Mouse (Mus musculus) forelimb bud, embryonic 11.5 days (tissue): ENCODE results near the gene Arhgef18.

ENCODE experiments used
- DNase-seq: peaks from one replicate; pipeline ENCODE4 v3.0.0-alpha.2; 2012; ENCODE audit warnings: low read depth, low spot score

The Arhgef18 gene

GRCm38 (mm10) chr8:3392771-3393710 is at the start of gene Arhgef18:
TSS of gene Arhgef18 (plus strand) at chr8:3393006.
- peak; percentile 84 for DNase-seq

GRCm38 (mm10) chr8:3345337-3345736 is 47.5 kb upstream of the Arhgef18 start:
- no peak for DNase-seq

DNA sequence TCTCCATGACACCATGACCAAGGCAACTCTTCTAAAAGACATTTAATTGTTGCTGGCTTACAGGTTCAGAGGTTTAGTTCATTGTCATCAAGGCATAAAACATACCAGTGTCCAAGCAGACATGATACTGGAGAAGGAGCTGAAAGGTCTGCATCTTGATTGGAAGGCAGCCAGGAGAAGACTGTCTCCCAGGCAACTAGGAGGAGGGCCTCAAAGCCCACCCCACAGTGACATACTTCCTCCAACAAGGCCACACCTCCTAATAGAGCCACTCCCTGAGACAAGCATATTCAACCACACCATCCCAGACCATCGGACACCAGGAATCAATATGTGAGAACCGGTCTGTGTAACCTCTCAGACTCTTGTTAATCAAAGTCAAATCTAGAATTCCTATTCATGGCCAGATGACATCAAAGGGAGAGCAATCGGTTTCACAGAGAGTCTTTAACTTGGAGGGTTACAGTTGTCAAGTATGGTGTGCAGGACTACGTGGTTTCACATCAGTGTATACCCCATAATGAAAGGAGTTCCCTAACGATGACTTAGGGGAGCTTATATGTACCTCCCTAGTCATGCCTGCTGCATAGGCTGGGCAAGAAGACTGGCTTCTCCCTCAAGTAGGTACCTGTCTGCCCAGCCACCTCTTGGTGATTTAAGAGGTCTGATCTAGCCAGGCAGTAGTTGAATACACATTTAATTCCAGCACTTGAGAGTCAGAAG is 46.0 kb upstream of the Arhgef18 start:
- DNase-seq: no peak

DNA sequence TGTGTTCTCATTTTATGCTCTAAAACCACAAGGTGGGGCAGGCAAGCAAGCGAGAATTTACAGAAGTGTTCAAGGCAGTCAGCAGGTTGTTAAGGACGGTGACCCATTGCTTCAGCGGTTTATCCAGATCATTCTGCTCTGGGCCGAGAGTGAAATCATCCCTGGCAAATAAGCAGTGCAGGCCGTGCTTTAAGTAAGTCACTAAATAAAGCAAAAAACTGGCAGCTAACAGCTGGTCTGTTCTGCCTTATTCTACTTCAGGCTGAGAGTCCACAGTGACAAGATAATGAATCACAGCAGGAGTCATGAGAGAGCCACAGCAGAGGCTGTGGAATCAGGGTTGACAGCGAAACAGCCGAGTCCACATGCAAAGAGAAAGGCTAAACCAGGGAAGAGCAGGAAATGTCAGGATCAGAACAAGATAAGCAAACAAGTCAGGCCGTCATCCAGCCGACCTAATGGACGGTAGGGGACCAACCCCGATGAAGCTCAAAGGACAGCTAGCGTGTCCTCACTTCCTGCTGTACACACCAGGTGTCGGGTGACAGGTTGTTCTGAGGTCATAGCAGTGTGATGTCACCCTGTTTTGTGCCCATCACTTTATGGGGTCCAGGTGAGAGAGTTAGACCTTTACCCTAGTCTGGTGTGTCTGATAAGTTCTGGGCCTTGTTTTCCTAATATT is 44.5 kb upstream of the Arhgef18 start:
- DNase-seq: no peak

- DNase-seq: no peak
Observed at GRCm38 (mm10) chr8:3350747-3351146, 42.1 kb upstream of the Arhgef18 start.

DNA sequence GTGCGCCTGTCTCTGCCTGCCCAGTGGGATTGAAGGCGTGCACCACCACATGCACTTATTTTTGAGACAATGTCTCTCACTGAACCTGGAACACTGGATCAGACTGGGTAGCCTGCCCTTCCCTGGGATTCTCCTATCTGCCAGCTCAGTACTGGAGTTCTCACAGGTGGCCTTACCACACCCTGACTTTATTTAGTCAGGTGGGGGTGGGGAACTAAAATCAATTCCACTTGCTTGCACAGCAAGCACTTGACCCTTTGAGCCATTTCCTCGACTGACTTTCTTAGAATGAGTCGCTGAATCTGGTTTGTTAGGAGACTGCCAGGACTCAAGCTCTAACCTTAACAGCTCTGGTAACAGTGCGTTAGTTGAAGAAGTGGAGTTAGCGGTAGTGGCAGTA is 40.1 kb upstream of the Arhgef18 start:
- no peak for DNase-seq

- no peak for DNase-seq
Observed at GRCm38 (mm10) chr8:3353189-3353810, 39.5 kb upstream of the Arhgef18 start, which contains the start of gene A430078G23Rik. TSS of gene A430078G23Rik (plus strand) at chr8:3353415.

- DNase-seq: no peak
Observed at GRCm38 (mm10) chr8:3353811-3354442, 38.9 kb upstream of the Arhgef18 start.

- DNase-seq: no peak
Observed at GRCm38 (mm10) chr8:3354443-3354812, 38.4 kb upstream of the Arhgef18 start.

DNA sequence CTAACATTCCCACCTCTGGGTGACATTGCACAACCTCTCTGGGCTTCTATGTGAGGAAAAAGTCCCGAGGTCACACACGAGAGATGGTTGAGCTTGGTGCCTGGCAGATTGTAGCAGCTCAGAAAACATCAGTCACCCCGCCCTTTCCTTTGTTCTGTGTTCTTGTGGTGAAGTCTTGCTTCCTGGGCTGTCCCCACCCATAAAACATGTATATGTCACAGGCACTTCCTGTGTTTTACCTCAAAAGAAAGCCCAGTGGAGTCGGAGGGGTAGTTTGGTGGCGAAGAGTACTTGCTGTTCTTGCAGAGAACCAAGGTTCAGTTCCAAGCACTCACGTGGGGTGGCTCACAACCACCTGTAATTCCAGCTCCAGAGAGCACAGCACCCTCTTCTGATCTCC is 37.2 kb upstream of the Arhgef18 start:
- DNase-seq: no peak

DNA sequence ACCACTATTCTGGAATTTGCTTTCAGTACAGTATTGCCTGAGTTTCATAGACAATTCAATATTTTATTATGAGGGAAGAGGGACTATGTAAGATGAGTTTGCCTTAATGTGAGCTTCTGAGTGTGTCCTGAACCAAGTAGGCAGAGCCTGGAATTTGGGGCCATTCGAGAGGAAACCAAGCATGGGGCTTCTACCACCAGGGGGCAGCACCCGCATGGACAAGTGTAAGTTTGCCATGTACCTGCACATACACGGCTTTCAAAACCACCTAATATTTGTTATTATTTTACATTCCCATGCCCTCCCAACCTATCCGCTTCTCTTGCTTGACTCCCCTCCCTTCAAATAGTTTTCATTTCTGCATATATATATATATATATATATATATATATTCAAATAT is 34.7 kb upstream of the Arhgef18 start:
- DNase-seq: peak; percentile 79

DNA sequence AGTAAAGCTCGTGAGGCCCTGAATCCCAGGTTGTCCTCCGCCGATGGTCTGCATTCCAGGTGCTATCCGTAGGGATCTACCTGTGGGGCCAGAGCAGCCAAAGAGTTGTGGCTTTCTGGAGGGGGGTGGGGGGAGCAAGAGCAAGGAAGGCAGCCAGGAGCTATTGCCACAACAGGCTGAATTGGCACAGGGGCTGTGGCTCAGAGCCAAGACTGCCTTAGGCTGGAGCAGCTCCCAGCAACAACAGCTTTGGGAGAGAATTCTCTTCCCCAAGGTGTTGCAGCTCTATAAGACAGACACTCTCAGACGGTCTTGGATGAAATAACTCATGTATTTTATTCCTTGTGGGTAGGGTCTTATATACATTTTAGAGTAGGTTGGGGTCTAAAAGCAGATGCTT is 25.7 kb upstream of the Arhgef18 start:
- DNase-seq: no peak

DNA sequence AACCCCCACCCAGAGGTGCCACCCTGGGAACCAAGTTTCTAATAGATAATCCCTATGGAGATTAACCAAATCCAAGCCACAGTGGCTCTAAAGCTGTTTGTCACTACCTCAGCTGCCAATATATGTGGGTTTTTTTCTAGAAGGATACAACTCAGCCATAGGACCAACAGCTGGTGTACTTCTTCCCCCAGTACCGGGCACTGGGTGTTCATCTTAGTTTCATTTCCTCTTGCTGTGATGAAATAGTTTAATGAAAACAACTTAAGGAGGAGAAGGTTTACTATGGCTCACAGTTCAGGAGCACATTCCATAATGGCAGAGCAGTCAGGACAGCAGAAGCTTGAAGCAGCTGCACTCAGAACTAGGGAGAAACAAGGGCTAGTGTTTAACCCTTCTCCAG is 24.7 kb upstream of the Arhgef18 start:
- no peak for DNase-seq

- no peak for DNase-seq
Observed at GRCm38 (mm10) chr8:3375748-3376147, 17.1 kb upstream of the Arhgef18 start.

GRCm38 (mm10) chr8:3376641-3377274 is 16.0 kb upstream of the Arhgef18 start:
- no peak for DNase-seq

GRCm38 (mm10) chr8:3387286-3387685 is 5.5 kb upstream of the Arhgef18 start:
- peak; percentile 65 for DNase-seq

DNA sequence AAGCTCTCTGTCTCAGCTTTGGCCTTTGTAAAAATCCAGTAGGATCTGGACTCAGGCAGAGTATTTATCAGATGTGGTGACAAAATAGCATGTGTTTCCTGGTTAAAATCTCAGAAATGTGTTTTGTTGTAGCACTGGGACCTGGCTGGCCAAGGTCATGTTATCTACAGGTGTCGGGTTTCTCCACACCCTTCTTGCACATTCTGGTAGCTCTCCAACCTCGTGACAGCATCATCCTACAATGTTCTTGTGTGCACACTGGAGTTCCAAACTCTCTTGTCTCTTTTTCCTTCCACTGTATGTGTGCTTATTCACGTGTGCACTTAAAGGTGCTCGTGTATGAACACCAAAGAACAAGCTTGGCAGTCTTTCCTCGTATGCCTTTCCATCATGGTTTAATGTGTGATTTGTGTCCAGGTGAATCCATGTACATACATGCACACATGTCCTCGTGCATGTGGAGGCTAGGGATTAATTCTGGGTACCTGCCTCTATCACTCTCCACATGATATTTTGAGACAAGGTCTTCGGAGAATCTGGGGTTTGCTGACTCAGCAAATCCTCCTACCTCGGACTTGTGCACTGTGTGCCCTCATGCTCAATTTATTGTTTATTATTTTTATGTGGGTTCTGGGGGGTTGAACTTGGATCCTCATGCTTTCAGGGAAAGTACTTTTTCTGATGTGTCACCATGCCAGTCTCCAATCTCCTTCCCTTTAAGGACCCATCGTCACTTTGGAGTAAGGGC is 4.0 kb upstream of the Arhgef18 start:
- DNase-seq: no peak

DNA sequence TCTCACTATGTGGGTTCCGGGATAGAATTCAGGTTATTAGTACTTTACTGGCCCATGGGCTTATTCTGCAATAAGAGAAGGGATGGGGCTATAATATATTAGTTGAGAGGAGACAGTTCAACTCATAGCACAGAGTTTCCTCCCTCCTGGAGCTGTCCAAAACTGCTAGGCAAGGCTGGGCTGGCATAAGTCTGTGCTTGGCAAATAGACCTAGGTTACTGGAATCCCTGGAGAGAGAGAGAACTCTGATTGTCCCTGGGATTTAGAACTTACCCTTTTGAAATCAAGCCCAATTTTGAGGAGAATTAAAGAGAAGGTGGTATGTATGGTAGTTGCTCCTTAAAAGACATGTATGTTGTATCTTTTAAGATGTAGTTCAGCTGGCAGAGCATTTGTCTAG is 3.3 kb upstream of the Arhgef18 start:
- DNase-seq: no peak

GRCm38 (mm10) chr8:3392293-3392692 is 513 bp upstream of the Arhgef18 start:
- DNase-seq: no peak

DNA sequence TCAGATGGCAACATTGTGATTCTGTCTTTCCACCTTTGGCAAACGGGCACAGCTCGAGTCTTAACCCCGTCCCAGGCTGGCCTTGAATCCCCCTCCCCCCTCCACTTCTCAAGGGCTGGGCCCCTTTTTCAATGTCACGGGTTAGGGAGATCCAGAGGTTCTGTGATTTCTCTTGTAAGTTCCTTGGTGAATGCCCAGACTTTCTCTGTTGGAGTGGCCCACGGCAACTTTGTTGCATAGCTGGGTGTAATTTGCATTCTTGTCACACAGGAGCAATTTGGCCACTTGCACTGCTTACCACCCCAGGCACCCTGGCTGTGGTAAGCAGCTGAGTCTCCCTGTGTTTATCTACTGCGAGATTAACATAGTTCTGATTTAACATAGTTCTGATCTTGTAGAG is 1.8 kb downstream of the Arhgef18 start:
- no peak for DNase-seq
